Mouse (Mus musculus) forebrain, embryonic 14.5 days (tissue): Measurements from ENCODE around the gene Ank2. TPM values are rescaled to one million over a fixed set of nuclear protein-coding genes. Genes with fewer than 3 reads are reported as not detected.

Experiments
- ATAC-seq: fragments of 200-750 bp; cut with Nextera tagmentation; 2 replicates; pipeline ENCODE4 v1.8.0; 2017; ENCODE audit warnings: mild to moderate bottlenecking, moderate library complexity
- DNase-seq: peaks from one replicate; pipeline ENCODE4 v3.0.0-alpha.2; 2015; ENCODE audit warnings: low spot score
- H3K27ac ChIP-seq: fragments of 300-500 bp; sonication (generic); 2 replicates; pipeline ENCODE4 v1.5.1; 2014; ENCODE audit warnings: low read depth, mild to moderate bottlenecking, control low read depth, low read length, moderate library complexity
- H3K27me3 ChIP-seq: fragments of 300-500 bp; sonication (generic); replicated peaks from 2 replicates; pipeline ENCODE4 v1.6.1; 2014; ENCODE audit warnings: low read length, control low read depth, mixed read lengths; ENCODE audit not compliant: control insufficient read depth, insufficient read depth
- H3K36me3 ChIP-seq: fragments of 300-500 bp; sonication (generic); 2 replicates; pipeline ENCODE4 v1.6.1; 2014; ENCODE audit warnings: low read length, control low read depth; ENCODE audit not compliant: control insufficient read depth, insufficient read depth
- H3K4me1 ChIP-seq: fragments of 300-500 bp; sonication (generic); 2 replicates; pipeline ENCODE4 v1.6.1; 2014; ENCODE audit warnings: antibody characterized with exemption, low read length, control low read depth; ENCODE audit not compliant: control insufficient read depth, insufficient read depth
- H3K4me2 ChIP-seq: fragments of 300-500 bp; sonication (generic); 2 replicates; pipeline ENCODE4 v1.6.1; 2014; ENCODE audit warnings: mild to moderate bottlenecking, control low read depth, low read length
- H3K4me3 ChIP-seq: fragments of 300-500 bp; sonication (generic); 2 replicates; pipeline ENCODE4 v1.5.1; 2014; ENCODE audit warnings: low read depth, low read length, control low read depth
- H3K9ac ChIP-seq: fragments of 300-500 bp; sonication (generic); 2 replicates; pipeline ENCODE4 v1.6.1; 2014; ENCODE audit warnings: mild to moderate bottlenecking, low read length, control low read depth, moderate library complexity
- H3K9me3 ChIP-seq: fragments of 300-500 bp; sonication (generic); replicated peaks from 2 replicates; pipeline ENCODE4 v1.6.1; 2016; ENCODE audit warnings: low read length, control low read depth, mixed read lengths; ENCODE audit not compliant: control insufficient read depth
- WGBS: fragments of 180-500 bp; shearing (Covaris S2); extraction: QIAGEN DNeasy Blood & Tissue Kit; methylation state at CpG from one replicate; pipeline ENCODE4 v1.1.7; 2014; 5-methylcytosine and 5-hydroxymethylcytosine counted together
- polyA plus RNA-seq: library from polyadenylated mRNA; unstranded; fragments of >200 nt; fragmentation: Nextera tagmentation; extraction: Ambion mirVana; gene quantifications from 2 replicates; pipeline ENCODE4 v1.2.1, GENCODE M21; 2014

Gene Ank2
- polyA plus RNA-seq, 1 experiment from 2014 or later = 61.8 TPM

- H3K36me3 ChIP-seq = peaks cover 76% of the 10 kb centered on the region
- H3K4me2 ChIP-seq = no peak overlapping the region
- 77% methylated on average over 4 of the region's 4 CpGs for WGBS
- H3K27ac ChIP-seq = no peak overlapping the region
- no peak overlapping the region for H3K4me3 ChIP-seq
- H3K4me1 ChIP-seq = no peaks in the 10 kb centered on the region
- DNase-seq (no peak), ATAC-seq (no peak)
- H3K9ac ChIP-seq = no peak overlapping the region
- no peaks in the 10 kb centered on the region for H3K9me3 ChIP-seq
- no peaks in the 10 kb centered on the region for H3K27me3 ChIP-seq
Observed at GRCm38 (mm10) chr3:126944838-126945237, 554.3 kb downstream of the Ank2 start.

- H3K4me2 ChIP-seq = no peak overlapping the region
- no peak overlapping the region for H3K9ac ChIP-seq
- ATAC-seq = no peak
- H3K9me3 ChIP-seq = no peaks in the 10 kb centered on the region
- no peaks in the 10 kb centered on the region for H3K4me1 ChIP-seq
- WGBS = 89% methylated on average over 11 of the region's 11 CpGs
- peaks cover 80% of the 10 kb centered on the region for H3K36me3 ChIP-seq
- no peaks in the 10 kb centered on the region for H3K27me3 ChIP-seq
- no peak for DNase-seq
- H3K4me3 ChIP-seq = no peak overlapping the region
- H3K27ac ChIP-seq = no peak overlapping the region
Observed at GRCm38 (mm10) chr3:126944081-126944480, 555.1 kb downstream of the Ank2 start.

- ATAC-seq = no peak
- WGBS = 53% methylated on average over 5 of the region's 5 CpGs
- Histone ChIP-seq H3K36me3 (peaks cover 71% of the 10 kb centered on the region), H3K9ac (no peak overlapping the region), H3K27me3 (no peaks in the 10 kb centered on the region), H3K9me3 (no peaks in the 10 kb centered on the region), H3K4me2 (no peak overlapping the region), H3K4me3 (no peak overlapping the region), H3K27ac (no peak overlapping the region), H3K4me1 (no peaks in the 10 kb centered on the region)
- DNase-seq = no peak
Observed at GRCm38 (mm10) chr3:126940452-126940851, 558.7 kb downstream of the Ank2 start.

- Histone ChIP-seq H3K27ac (no peak overlapping the region), H3K36me3 (peaks cover 83% of the 10 kb centered on the region), H3K27me3 (no peaks in the 10 kb centered on the region), H3K4me3 (no peak overlapping the region), H3K9me3 (no peaks in the 10 kb centered on the region), H3K4me2 (no peak overlapping the region), H3K4me1 (no peaks in the 10 kb centered on the region), H3K9ac (no peak overlapping the region)
- ATAC-seq (peak; percentile 70; the same call in 1 of the 2 replicates), DNase-seq (peak; percentile 18)
- 73% methylated on average over 4 of the region's 4 CpGs for WGBS
Observed at GRCm38 (mm10) chr3:126931884-126932506, 567.2 kb downstream of the Ank2 start.

GRCm38 (mm10) chr3:126923575-126924382 is 575.4 kb downstream of the Ank2 start:
- H3K27me3 ChIP-seq = no peaks in the 10 kb centered on the region
- 89% methylated on average over 12 of the region's 12 CpGs for WGBS
- no peaks in the 10 kb centered on the region for H3K9me3 ChIP-seq
- H3K27ac ChIP-seq = no peak overlapping the region
- no peak overlapping the region for H3K9ac ChIP-seq
- no peaks in the 10 kb centered on the region for H3K4me1 ChIP-seq
- ATAC-seq (no peak), DNase-seq (no peak)
- no peak overlapping the region for H3K4me3 ChIP-seq
- no peak overlapping the region for H3K4me2 ChIP-seq
- peaks cover 50% of the 10 kb centered on the region for H3K36me3 ChIP-seq

GRCm38 (mm10) chr3:126921941-126922340 is 577.2 kb downstream of the Ank2 start:
- Histone ChIP-seq H3K4me3 (no peak overlapping the region), H3K27me3 (no peaks in the 10 kb centered on the region), H3K27ac (no peak overlapping the region), H3K9ac (no peak overlapping the region), H3K4me2 (no peak overlapping the region), H3K9me3 (no peaks in the 10 kb centered on the region), H3K4me1 (no peaks in the 10 kb centered on the region), H3K36me3 (peaks cover 41% of the 10 kb centered on the region)
- DNase-seq = no peak
- WGBS = 74% methylated on average over 3 of the region's 3 CpGs
- ATAC-seq = no peak

GRCm38 (mm10) chr3:126920296-126920695 is 578.9 kb downstream of the Ank2 start:
- Histone ChIP-seq H3K9ac (no peak overlapping the region), H3K4me1 (no peaks in the 10 kb centered on the region), H3K4me3 (no peak overlapping the region), H3K27me3 (no peaks in the 10 kb centered on the region), H3K9me3 (no peaks in the 10 kb centered on the region), H3K4me2 (no peak overlapping the region), H3K27ac (no peak overlapping the region), H3K36me3 (peaks cover 30% of the 10 kb centered on the region)
- 86% methylated on average over 3 of the region's 3 CpGs for WGBS
- DNase-seq = no peak
- no peak for ATAC-seq

GRCm38 (mm10) chr3:126918805-126919473 is 580.2 kb downstream of the Ank2 start:
- Histone ChIP-seq H3K27ac (no peak overlapping the region), H3K36me3 (peaks cover 24% of the 10 kb centered on the region), H3K9me3 (no peaks in the 10 kb centered on the region), H3K27me3 (no peaks in the 10 kb centered on the region), H3K4me3 (no peak overlapping the region), H3K9ac (no peak overlapping the region), H3K4me1 (no peaks in the 10 kb centered on the region), H3K4me2 (no peak overlapping the region)
- ATAC-seq (peak; percentile 24; the same call in 1 of the 2 replicates), DNase-seq (peak; percentile 15)
- 91% methylated on average over 10 of the region's 10 CpGs for WGBS

GRCm38 (mm10) chr3:126916381-126916780 is 582.8 kb downstream of the Ank2 start:
- Histone ChIP-seq H3K27ac (no peak overlapping the region), H3K4me1 (no peaks in the 10 kb centered on the region), H3K27me3 (no peaks in the 10 kb centered on the region), H3K4me3 (no peak overlapping the region), H3K4me2 (no peak overlapping the region), H3K36me3 (no peaks in the 10 kb centered on the region), H3K9me3 (no peaks in the 10 kb centered on the region), H3K9ac (no peak overlapping the region)
- 0 out of 2 replicates have a peak, but pooled peaks have one; percentile 28 for ATAC-seq
- no peak for DNase-seq
